Mouse (Mus musculus) ES-E14 (cell line): Measurements from ENCODE around the gene Mmp17. TPM values are rescaled to one million over a fixed set of nuclear protein-coding genes. Genes with fewer than 3 reads are reported as not detected.

ENCODE experiments used
- DNase-seq: peaks from one replicate; pipeline ENCODE4 v3.0.0-alpha.2; 2013; ENCODE audit warnings: low read depth, low spot score
- H3K27ac ChIP-seq: 2 replicates; pipeline ENCODE4 v1.5.1; 2012; ENCODE audit warnings: low read depth, mild to moderate bottlenecking, low read length, moderate library complexity, mixed read lengths; ENCODE audit not compliant: poor library complexity, insufficient read depth, severe bottlenecking
- H3K36me3 ChIP-seq: 2 replicates; pipeline ENCODE4 v1.6.1; 2012; ENCODE audit warnings: mild to moderate bottlenecking, low read length, moderate library complexity, mixed read lengths; ENCODE audit not compliant: control insufficient read depth, poor library complexity, insufficient read depth, severe bottlenecking
- H3K4me1 ChIP-seq, 2 experiments: fragments of 150-350 bp in 1 of 2; sonication (generic) in 1 of 2; 2 replicates each; pipeline ENCODE4 v1.6.1; 2012; ENCODE audit warnings: low read length in 2 of 2, mild to moderate bottlenecking in 1 of 2, mixed read lengths in 1 of 2; ENCODE audit not compliant: control insufficient read depth in 2 of 2, insufficient read depth in 2 of 2, poor library complexity in 1 of 2
- H3K4me3 ChIP-seq, 2 experiments: fragments of 150-350 bp in 1 of 2; sonication (generic) in 1 of 2; 2 replicates each; pipeline ENCODE4 v1.5.1; 2012; ENCODE audit warnings: low read length in 2 of 2, low read depth in 1 of 2, mild to moderate bottlenecking in 1 of 2, mixed read lengths in 1 of 2; ENCODE audit not compliant: insufficient read depth in 1 of 2, poor library complexity in 1 of 2, severe bottlenecking in 1 of 2
- H3K9ac ChIP-seq: 2 replicates; pipeline ENCODE4 v1.6.1; 2012; ENCODE audit warnings: low read depth, mild to moderate bottlenecking, low read length, mixed read lengths; ENCODE audit not compliant: poor library complexity, insufficient read depth, severe bottlenecking
- H3K9me3 ChIP-seq: fragments of 150-350 bp; sonication (generic); 2 replicates; pipeline ENCODE4 v1.6.1; 2012; ENCODE audit warnings: low read depth, mild to moderate bottlenecking, low read length; ENCODE audit not compliant: control insufficient read depth, insufficient read depth
- CHD2 ChIP-seq: IDR thresholded peaks from 2 replicates; pipeline ENCODE4 v1.6.1; 2014; ENCODE audit warnings: mild to moderate bottlenecking, low read depth, low read length, inconsistent platforms
- HCFC1 ChIP-seq: IDR thresholded peaks from 2 replicates; pipeline ENCODE4 v1.6.1; 2012; ENCODE audit warnings: low read length, inconsistent platforms, borderline replicate concordance; ENCODE audit not compliant: insufficient read depth
- MAFK ChIP-seq: IDR thresholded peaks from 2 replicates; pipeline ENCODE4 v1.6.1; 2014; ENCODE audit warnings: mild to moderate bottlenecking, low read depth, low read length, inconsistent platforms; ENCODE audit not compliant: insufficient read depth
- ZC3H11A ChIP-seq: IDR thresholded peaks from 2 replicates; pipeline ENCODE4 v1.6.1; 2012; ENCODE audit warnings: low read depth, mild to moderate bottlenecking, inconsistent platforms, low read length, borderline replicate concordance
- ZNF384 ChIP-seq: IDR thresholded peaks from 2 replicates; pipeline ENCODE4 v1.6.1; 2012; ENCODE audit warnings: low read depth, low read length, inconsistent platforms
- in situ Hi-C, 2 experiments: fragments of 600-800 bp; cut with MboI; formaldehyde crosslinking; loops; one replicate each; pipeline ENCODE4 v1.15.1; 2025; ENCODE audit warnings: low sequenced_read_pairs in 2 of 2, inconsistent platforms in 1 of 2; ENCODE audit not compliant: unreplicated experiment in 2 of 2
- total RNA-seq: library from RNA; depleted of rRNA; stranded (reverse); fragments of 300-350 nt; gene quantifications from 2 replicates; pipeline ENCODE4 v1.2.3, GENCODE M21; 2012

Gene Mmp17
- total RNA-seq, 1 experiment, result 6.7 TPM

DNA sequence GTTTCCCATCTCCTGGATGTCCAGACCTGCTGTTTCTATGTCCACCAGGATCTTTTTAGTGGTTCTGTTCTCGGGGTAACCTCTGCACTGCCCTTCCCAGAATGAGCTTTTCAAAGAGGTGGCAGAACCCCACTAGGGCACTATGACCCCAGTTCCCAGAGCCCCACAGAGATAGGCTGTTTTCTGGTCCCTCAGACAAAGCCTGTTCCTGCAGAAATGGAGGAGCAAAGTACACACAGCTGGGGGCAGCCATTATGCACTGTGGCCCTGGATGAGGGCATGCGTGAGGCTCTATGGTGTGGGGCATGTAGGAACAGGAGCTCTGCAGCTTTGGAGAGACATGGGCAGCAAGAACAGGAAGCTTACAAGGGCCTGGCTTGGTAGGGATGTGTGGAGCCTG lies 32.0 kb upstream of the Mmp17 start:
- Histone ChIP-seq H3K4me1 (no peaks in the 10 kb centered on the region), H3K27ac (no peak overlapping the region), H3K9me3 (no peaks in the 10 kb centered on the region), H3K4me3 (no peak overlapping the region), H3K9ac (no peak overlapping the region), H3K36me3 (peaks cover 70% of the 10 kb centered on the region)
- TF ChIP-seq ZNF384 (no peak), ZC3H11A (no peak)
- no peak for DNase-seq
- in situ Hi-C loops, result no loop called here

DNA sequence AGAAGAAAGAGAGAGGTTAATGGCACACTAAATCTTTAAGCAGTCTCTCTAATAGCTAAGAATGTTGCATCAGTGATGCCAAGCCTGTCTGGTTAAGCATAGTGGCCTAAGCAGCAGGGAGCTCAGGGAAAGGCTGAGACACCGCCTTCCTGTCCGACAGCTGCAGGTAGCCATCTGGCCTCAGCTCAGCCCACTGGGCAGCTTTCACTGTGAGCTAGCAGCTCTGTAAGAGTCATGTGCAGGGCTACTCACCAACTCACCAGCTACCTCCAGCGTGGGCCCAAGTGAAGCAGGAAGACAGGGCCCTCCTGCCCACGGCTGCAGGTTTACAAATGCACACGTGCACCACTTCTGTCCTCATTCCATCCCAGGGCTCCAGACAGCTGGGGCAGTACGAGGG lies 30.3 kb upstream of the Mmp17 start:
- H3K4me3 ChIP-seq, result no peak overlapping the region
- H3K9ac ChIP-seq, result no peak overlapping the region
- peaks cover 72% of the 10 kb centered on the region for H3K36me3 ChIP-seq
- no peaks in the 10 kb centered on the region for H3K4me1 ChIP-seq
- in situ Hi-C loops, result no loop called here
- no peak for TF ChIP-seq ZC3H11A
- H3K9me3 ChIP-seq, result no peaks in the 10 kb centered on the region
- DNase-seq, result no peak
- H3K27ac ChIP-seq, result no peak overlapping the region; the same call in 1 of the 2 replicates

DNA sequence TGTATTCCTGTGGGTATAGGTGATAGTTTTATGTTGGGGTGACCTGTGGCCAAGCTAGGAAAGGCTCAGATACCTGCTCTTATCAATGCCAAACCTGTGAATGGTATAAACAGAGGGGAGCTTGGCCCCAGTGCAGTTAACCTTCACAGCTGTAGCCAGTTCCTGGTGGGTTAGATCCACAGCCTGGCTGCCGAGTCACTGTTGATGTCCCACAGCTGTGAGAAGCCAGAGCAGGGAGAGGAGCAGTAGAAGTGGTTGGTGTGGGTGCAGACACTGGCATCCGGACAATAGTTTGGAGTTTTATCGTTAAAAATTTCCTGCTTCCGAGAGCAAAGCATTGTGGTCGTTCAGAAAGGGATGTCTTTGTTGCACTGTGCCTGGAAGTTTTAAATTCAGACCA lies 25.4 kb upstream of the Mmp17 start:
- in situ Hi-C loops, result no loop called here
- Histone ChIP-seq H3K36me3 (peaks cover 66% of the 10 kb centered on the region), H3K9ac (no peak overlapping the region), H3K4me3 (no peak overlapping the region), H3K4me1 (no peaks in the 10 kb centered on the region), H3K9me3 (no peaks in the 10 kb centered on the region), H3K27ac (no peak overlapping the region)
- DNase-seq, result no peak
- TF ChIP-seq ZNF384, result no peak
- no peak for TF ChIP-seq ZC3H11A
- no peak for TF ChIP-seq HCFC1
- TF ChIP-seq CHD2, result no peak
- TF ChIP-seq MAFK, result no peak

DNA sequence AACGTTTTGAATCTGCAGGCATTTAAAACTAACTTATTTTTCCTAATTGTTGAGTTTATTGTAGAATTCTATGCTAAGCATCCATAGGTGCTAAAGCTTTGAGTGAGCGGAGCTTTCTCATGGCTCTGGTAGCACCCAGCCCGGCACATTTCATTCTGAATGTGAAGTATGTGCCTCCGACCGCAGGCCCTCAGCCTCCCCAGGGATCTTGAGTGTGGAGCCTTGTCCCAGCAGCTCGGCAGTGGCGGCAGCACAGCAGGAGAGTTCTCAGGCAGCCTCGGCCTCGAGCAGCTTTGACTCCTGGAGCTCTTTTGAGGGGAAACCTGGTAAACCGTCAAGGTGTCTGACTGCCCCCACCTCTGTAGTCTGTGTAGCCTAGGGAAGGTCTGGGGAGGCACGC lies 24.7 kb upstream of the Mmp17 start:
- Histone ChIP-seq H3K9me3 (no peaks in the 10 kb centered on the region), H3K36me3 (peaks cover 66% of the 10 kb centered on the region), H3K27ac (no peak overlapping the region), H3K4me1 (no peaks in the 10 kb centered on the region), H3K9ac (no peak overlapping the region), H3K4me3 (no peak overlapping the region)
- no peak for TF ChIP-seq CHD2
- no peak for TF ChIP-seq HCFC1
- no peak for TF ChIP-seq MAFK
- in situ Hi-C loops, result no loop called here
- DNase-seq, result no peak

DNA sequence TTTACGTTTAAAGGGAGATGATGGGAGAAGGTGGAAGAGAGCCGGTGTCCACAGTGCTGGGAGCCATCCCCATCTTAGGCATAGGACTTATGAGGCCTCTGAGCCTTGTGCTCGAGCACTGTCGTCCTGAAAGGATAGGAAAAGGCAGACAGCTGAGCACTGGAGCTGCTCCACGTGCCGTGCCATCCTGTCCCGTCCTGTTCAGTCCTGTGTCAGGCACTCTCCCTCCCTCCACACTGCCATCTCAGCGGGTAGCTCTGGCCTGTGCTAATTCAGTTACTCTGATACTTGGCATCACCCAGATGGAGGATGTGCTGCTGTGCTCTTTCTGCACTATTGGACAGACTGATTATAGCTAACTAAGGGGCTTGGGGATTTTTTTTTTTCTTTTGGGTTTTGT lies 21.6 kb upstream of the Mmp17 start:
- Histone ChIP-seq H3K4me3 (no peak overlapping the region), H3K27ac (no peak overlapping the region), H3K4me1 (no peaks in the 10 kb centered on the region), H3K9me3 (no peaks in the 10 kb centered on the region), H3K9ac (no peak overlapping the region), H3K36me3 (peaks cover 59% of the 10 kb centered on the region)
- in situ Hi-C loops, result no loop called here
- TF ChIP-seq MAFK, result no peak
- TF ChIP-seq ZNF384, result no peak
- TF ChIP-seq ZC3H11A, result no peak
- no peak for TF ChIP-seq HCFC1
- no peak for TF ChIP-seq CHD2
- no peak for DNase-seq
